ENCODE assay signal across 8 mouse cellular contexts in the genomic region with DNA sequence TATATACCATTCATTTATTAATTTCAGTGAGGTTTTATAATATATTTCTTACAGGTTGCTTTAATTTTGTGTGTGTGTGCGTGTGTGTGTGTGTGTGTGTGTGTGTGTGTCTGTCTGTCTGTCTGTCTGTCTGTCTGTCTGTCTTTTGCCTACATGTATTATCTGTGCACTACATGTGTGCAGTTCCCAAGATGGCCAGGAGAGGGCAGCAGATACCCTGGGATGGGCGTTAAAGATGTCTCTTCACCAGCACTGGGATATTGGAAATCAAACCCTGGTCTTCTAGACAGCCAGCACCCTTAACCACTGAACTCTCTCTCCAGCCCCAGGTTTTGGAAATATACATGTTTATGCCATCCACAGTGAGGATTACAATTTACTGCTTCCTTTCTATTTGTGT. TPM values are rescaled to one million over a fixed set of nuclear protein-coding genes. Genes with fewer than 3 reads are reported as not detected.
A peak's percentile ranks its signal among the peaks of the same experiment; 100 is the strongest.
DNase-seq lines count a peak whose midpoint lies in the region; ATAC-seq and TF ChIP-seq lines count a peak whose summit lies in the region.
"Had no signal": no experiment of that assay in that cellular context is flagged by ENCODE, and none has a peak within 500 bp of the region (broad histone marks: within the 10 kb centered on the region; RNA-seq: fewer than 3 reads in every experiment).

No protein-coding gene starts in this region.

- no peak overlapping the region for H3K9ac ChIP-seq in intestine, embryonic 14.5 days (ENCODE audit: low read length)
- no peak overlapping the region for H3K9ac ChIP-seq in intestine, embryonic 16.5 days (ENCODE audit: low read depth, low read length)

- no peaks in the 10 kb centered on the region for H3K9me3 ChIP-seq in intestine, embryonic 14.5 days (ENCODE audit: control insufficient read depth, low read length)
- H3K9me3 ChIP-seq in intestine, embryonic 16.5 days (ENCODE audit: control insufficient read depth, low read length) = no peaks in the 10 kb centered on the region

- H3K4me1 ChIP-seq in intestine, embryonic 14.5 days (replicated peaks; ENCODE audit: control insufficient read depth, insufficient read depth, low read length) = no peaks in the 10 kb centered on the region
- H3K4me1 ChIP-seq in intestine, embryonic 16.5 days (ENCODE audit: control insufficient read depth, insufficient read depth, low read length) = no peaks in the 10 kb centered on the region
- no peaks in the 10 kb centered on the region for H3K4me1 ChIP-seq in lung, adult 2 months (ENCODE audit: control insufficient read depth, insufficient read depth, low read length)

- no peaks in the 10 kb centered on the region for H3K36me3 ChIP-seq in intestine, embryonic 14.5 days (ENCODE audit: control insufficient read depth, insufficient read depth, low read length)
- no peaks in the 10 kb centered on the region for H3K36me3 ChIP-seq in intestine, embryonic 16.5 days (ENCODE audit: control insufficient read depth, insufficient read depth, low read length)

- no peak overlapping the region for H3K4me3 ChIP-seq in intestine, embryonic 14.5 days (ENCODE audit: low read depth, low read length)
- H3K4me3 ChIP-seq in intestine, embryonic 16.5 days (ENCODE audit: low read length) = no peak overlapping the region
- no peak overlapping the region for H3K4me3 ChIP-seq in lung, adult 2 months (replicated peaks; ENCODE audit: extremely low read depth, low read depth, low read length)

- ATAC-seq in intestine, embryonic 14.5 days (replicated peaks; ENCODE audit: low FRiP score, low TSS enrichment, low read depth) = no peak
- ATAC-seq in intestine, embryonic 16.5 days = no peak

- no peak overlapping the region for H3K4me2 ChIP-seq in intestine, embryonic 14.5 days (ENCODE audit: low read length)
- H3K4me2 ChIP-seq in intestine, embryonic 16.5 days (ENCODE audit: low read depth, low read length) = no peak overlapping the region

- no peak overlapping the region for H3K27ac ChIP-seq in intestine, embryonic 14.5 days (ENCODE audit: low read depth)
- no peak overlapping the region for H3K27ac ChIP-seq in intestine, embryonic 16.5 days (ENCODE audit: low read length)

- peak; percentile 69 for DNase-seq in intestine, embryonic 14.5 days (ENCODE audit: low spot score)
- DNase-seq in 416B (ENCODE audit: low read depth) = peak; percentile 52
- DNase-seq in CD8-positive naive resting alpha-beta T cell, adult 2 months (ENCODE audit: low read depth in 2 of 2, low spot score in 2 of 2) = peak; percentile 26 to 40
- DNase-seq in embryo, embryonic 10.5 days (ENCODE audit: low spot score) = peak; percentile 75
- peak; percentile 14 for DNase-seq in lung, adult 2 months
- DNase-seq in thymus, adult 18-20 months = peak; percentile 14 to 30

- no peaks in the 10 kb centered on the region for H3K27me3 ChIP-seq in intestine, embryonic 14.5 days (replicated peaks; ENCODE audit: control insufficient read depth, insufficient read depth, low read length)
- no peaks in the 10 kb centered on the region for H3K27me3 ChIP-seq in intestine, embryonic 16.5 days (replicated peaks; ENCODE audit: control insufficient read depth, insufficient read depth, low read length)

- TF ChIP-seq CTCF in lung, adult 2 months (IDR thresholded peaks at IDR 0.05; ENCODE audit: insufficient read depth, low read length) = peak; percentile 68

- WGBS in intestine, embryonic 14.5 days = 35% methylated on average over 2 of the region's 2 CpGs
- 44% methylated on average over 2 of the region's 2 CpGs for WGBS in intestine, embryonic 16.5 days
- 45% methylated on average over 2 of the region's 2 CpGs for WGBS in lung, adult 2 months

- TF ChIP-seq POLR2A in lung, adult 2 months (IDR thresholded peaks at IDR 0.05; ENCODE audit: borderline replicate concordance, extremely low read depth, low read depth, low read length) = no peak

RNA-seq across cellular contexts. Expression of a gene that starts 16.5 kb away (rescaled TPM):
- polyA plus RNA-seq in intestine, embryonic 14.5 days (2014; fragmentation: Nextera tagmentation; extraction: Ambion mirVana) = 3.0 and 3.2 TPM in 2 replicates
- polyA plus RNA-seq in intestine, embryonic 16.5 days (2015; fragmentation: Nextera tagmentation; extraction: Ambion mirVana) = 1.8 and 2.1 TPM in 2 replicates
- 3.2 and 3.4 TPM in 2 replicates for polyA plus RNA-seq in lung, adult 2 months (2012; rRNA removed)

RNA-seq across cellular contexts. Expression of a gene that starts 26.4 kb away (rescaled TPM):
- 0.09 and 0.12 TPM in 2 replicates for polyA plus RNA-seq in intestine, embryonic 14.5 days (2014; fragmentation: Nextera tagmentation; extraction: Ambion mirVana)
- polyA plus RNA-seq in intestine, embryonic 16.5 days (2015; fragmentation: Nextera tagmentation; extraction: Ambion mirVana) = 0.05 TPM in 1 of 2 replicates, not detected in the other
- polyA plus RNA-seq in lung, adult 2 months (2012; rRNA removed) = not detected in 2 replicates
- polyA plus RNA-seq: frontal cortex, adult 2 months had no signal

Comparison
In these comparisons a context has a peak if more than half of its experiments do, and no peak if none do; other contexts are left out.
1. DNase-seq: peak in every context shown above with its lines; median percentile 75 in embryo, embryonic 10.5 days; 69 in intestine, embryonic 14.5 days; 52 in 416B; 33 in CD8-positive naive resting alpha-beta T cell, adult 2 months; 22 in thymus, adult 18-20 months; 14 in lung, adult 2 months.